In the genomic region with DNA sequence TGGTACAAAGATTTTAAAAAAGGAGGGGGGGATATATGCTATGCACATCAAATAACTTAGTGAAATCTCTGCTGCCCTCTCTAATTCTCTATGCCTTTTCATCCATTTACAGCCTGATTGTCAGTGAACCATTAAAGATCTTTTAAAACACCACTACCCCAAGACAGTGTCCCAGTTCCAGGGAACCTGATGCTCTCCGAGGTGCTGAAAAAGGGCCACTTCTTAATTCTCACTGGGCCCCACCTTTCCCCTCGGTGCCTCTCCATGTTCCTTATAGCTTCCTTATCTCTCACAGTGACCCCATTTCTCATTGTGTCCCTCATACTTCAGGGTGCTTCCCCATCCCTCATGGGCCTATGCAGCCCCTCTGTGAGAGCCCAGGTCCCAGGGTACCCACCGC, we compare ENCODE assay signal across 17 mouse cellular contexts.
DNase-seq lines count a peak whose midpoint lies in the region; ATAC-seq lines count a peak whose summit lies in the region.
"Had no signal": no experiment of that assay in that cellular context is flagged by ENCODE, and none has a peak within 500 bp of the region (broad histone marks: within the 10 kb centered on the region; RNA-seq: fewer than 3 reads in every experiment).

No protein-coding gene starts in this region.

- WGBS in kidney, embryonic 14.5 days = 48% methylated on average over 3 of the region's 3 CpGs
- WGBS in limb, embryonic 10.5 days = 42% methylated on average over 3 of the region's 3 CpGs

- 0 out of 2 replicates have a peak, but pooled peaks cover 5% of the 10 kb centered on the region for H3K4me1 ChIP-seq in kidney, embryonic 14.5 days (ENCODE audit: control insufficient read depth, insufficient read depth, low read length)
- peaks cover 18% of the 10 kb centered on the region for H3K4me1 ChIP-seq in limb, embryonic 10.5 days
- H3K4me1 ChIP-seq: liver, embryonic 13.5 days had no signal

- H3K9ac ChIP-seq in kidney, embryonic 14.5 days (ENCODE audit: low read depth, low read length) = no peak overlapping the region
- H3K9ac ChIP-seq: liver, embryonic 13.5 days had no signal

- no peaks in the 10 kb centered on the region for H3K9me3 ChIP-seq in kidney, embryonic 14.5 days (ENCODE audit: control insufficient read depth, low read length)
- H3K9me3 ChIP-seq in limb, embryonic 10.5 days (replicated peaks) = no peaks in the 10 kb centered on the region
- H3K9me3 ChIP-seq: liver, embryonic 13.5 days had no signal

- DNase-seq in kidney, postnatal 10 days = peak; percentile 40
- DNase-seq in NIH3T3 (ENCODE audit: low read depth) = peak; percentile 41
- DNase-seq in embryo, embryonic 10 days (ENCODE audit: low spot score) = peak; percentile 64
- peak; percentile 59 for DNase-seq in limb, embryonic 10.5 days (ENCODE audit: low spot score)
- DNase-seq in spleen, adult 18-20 months = no peak
- no peak for DNase-seq in layer of hippocampus, adult 11-12 months (ENCODE audit: low spot score)
- DNase-seq in right cerebral cortex, postnatal 36 days (ENCODE audit: low spot score in 2 of 2) = no peak
- DNase-seq: cerebellum, postnatal 10 days; gastrocnemius, adult 2 months; layer of hippocampus, adult 9-11 months; liver, embryonic 13.5 days; right cerebral cortex, postnatal 25 days; thymus, postnatal 14 days had no signal

- no peak overlapping the region for H3K4me2 ChIP-seq in kidney, embryonic 14.5 days (replicated peaks; ENCODE audit: low read depth, low read length)
- H3K4me2 ChIP-seq: liver, embryonic 13.5 days had no signal

- H3K36me3 ChIP-seq in kidney, embryonic 14.5 days (ENCODE audit: control insufficient read depth, insufficient read depth, low read length) = no peaks in the 10 kb centered on the region
- H3K36me3 ChIP-seq in limb, embryonic 10.5 days = no peaks in the 10 kb centered on the region
- H3K36me3 ChIP-seq: liver, embryonic 13.5 days had no signal

- no peak for ATAC-seq in kidney, embryonic 14.5 days (ENCODE audit: low FRiP score, low TSS enrichment)
- ATAC-seq: forebrain, embryonic 14.5 days; intestine, postnatal 0 days had no signal

- H3K27me3 ChIP-seq in kidney, embryonic 14.5 days (ENCODE audit: control insufficient read depth, insufficient read depth, low read length) = no peaks in the 10 kb centered on the region
- H3K27me3 ChIP-seq in limb, embryonic 10.5 days (ENCODE audit: low read depth, poor library complexity, severe bottlenecking) = no peaks in the 10 kb centered on the region
- H3K27me3 ChIP-seq: liver, embryonic 13.5 days had no signal

- H3K4me3 ChIP-seq in kidney, embryonic 14.5 days (ENCODE audit: low read length) = no peak overlapping the region
- no peak overlapping the region for H3K4me3 ChIP-seq in limb, embryonic 10.5 days
- H3K4me3 ChIP-seq: gastrocnemius, adult 2 months; liver, embryonic 13.5 days had no signal

- no peak overlapping the region for H3K27ac ChIP-seq in kidney, embryonic 14.5 days (ENCODE audit: low read depth, low read length)
- no peak overlapping the region for H3K27ac ChIP-seq in limb, embryonic 10.5 days
- H3K27ac ChIP-seq: gastrocnemius, adult 2 months; liver, embryonic 13.5 days; macrophage had no signal

Comparison
In these comparisons a context has a peak if more than half of its experiments do, and no peak if none do; other contexts are left out.
1. DNase-seq: peak in kidney, postnatal 10 days (single experiment), NIH3T3 (single experiment), embryo, embryonic 10 days (single experiment) and limb, embryonic 10.5 days (single experiment); none in spleen, adult 18-20 months (0 of 2), layer of hippocampus, adult 11-12 months (single experiment) and right cerebral cortex, postnatal 36 days (0 of 2).